Mouse (Mus musculus): ENCODE measurements around the gene Rere.

Gene Rere

GRCm38 (mm10) chr4:150661886-150662285, 380.4 kb downstream of the Rere start:
- DNase-seq (ENCODE audit: low spot score), result no peak

DNA sequence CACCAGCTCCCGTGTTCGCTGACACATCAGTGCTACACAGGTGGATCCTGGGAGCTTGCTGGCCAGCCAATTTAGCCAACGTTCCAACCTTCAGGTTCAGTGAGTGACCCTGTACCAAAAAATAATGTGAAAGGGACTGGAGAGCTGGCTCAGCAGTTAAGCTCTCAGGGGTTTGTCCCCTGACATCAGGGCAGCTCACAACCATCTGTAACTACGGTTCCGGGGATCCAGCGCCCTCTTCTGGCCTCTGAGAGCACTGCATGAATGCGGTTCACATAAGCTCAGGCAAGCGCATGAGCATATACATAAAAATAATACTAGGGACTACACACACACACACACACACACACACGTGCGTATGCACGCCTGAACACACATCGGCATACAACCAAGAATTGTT, 381.7 kb downstream of the Rere start:
- DNase-seq (ENCODE audit: low spot score), result no peak

GRCm38 (mm10) chr4:150664726-150665125, 383.3 kb downstream of the Rere start:
- no peak for DNase-seq (ENCODE audit: low spot score)

GRCm38 (mm10) chr4:150665806-150666205, 384.4 kb downstream of the Rere start:
- DNase-seq (ENCODE audit: low spot score), result no peak

All from ovary, postnatal 14 days (tissue).